Mouse (Mus musculus): ENCODE measurements around the gene Dnajb3. TPM values are rescaled to one million over a fixed set of nuclear protein-coding genes. Genes with fewer than 3 reads are reported as not detected.

Gene Dnajb3
- polyA plus RNA-seq, 1 experiment: 9.8 TPM

- DNase-seq (ENCODE audit: low read depth): no peak
- TF ChIP-seq CTCF (IDR thresholded peaks at IDR 0.05; ENCODE audit: borderline replicate concordance, extremely low read depth, insufficient read depth, insufficient read length) (no peak), POLR2A (IDR thresholded peaks at IDR 0.05; ENCODE audit: borderline replicate concordance, extremely low read depth, insufficient read depth, insufficient read length, poor library complexity, severe bottlenecking) (no peak)
These were observed 16.6 kb upstream of the Dnajb3 start for GRCm38 (mm10) chr1:88222216-88222615.

- TF ChIP-seq CTCF (IDR thresholded peaks at IDR 0.05; ENCODE audit: borderline replicate concordance, extremely low read depth, insufficient read depth, insufficient read length) (no peak), POLR2A (IDR thresholded peaks at IDR 0.05; ENCODE audit: borderline replicate concordance, extremely low read depth, insufficient read depth, insufficient read length, poor library complexity, severe bottlenecking) (no peak)
- DNase-seq (ENCODE audit: low read depth): no peak
These were observed 14.8 kb upstream of the Dnajb3 start for GRCm38 (mm10) chr1:88220336-88220735.

GRCm38 (mm10) chr1:88219054-88219453 lies 13.5 kb upstream of the Dnajb3 start:
- DNase-seq (ENCODE audit: low read depth): no peak
- TF ChIP-seq CTCF (IDR thresholded peaks at IDR 0.05; ENCODE audit: borderline replicate concordance, extremely low read depth, insufficient read depth, insufficient read length): no peak
- no peak for TF ChIP-seq POLR2A (IDR thresholded peaks at IDR 0.05; ENCODE audit: borderline replicate concordance, extremely low read depth, insufficient read depth, insufficient read length, poor library complexity, severe bottlenecking)

DNA sequence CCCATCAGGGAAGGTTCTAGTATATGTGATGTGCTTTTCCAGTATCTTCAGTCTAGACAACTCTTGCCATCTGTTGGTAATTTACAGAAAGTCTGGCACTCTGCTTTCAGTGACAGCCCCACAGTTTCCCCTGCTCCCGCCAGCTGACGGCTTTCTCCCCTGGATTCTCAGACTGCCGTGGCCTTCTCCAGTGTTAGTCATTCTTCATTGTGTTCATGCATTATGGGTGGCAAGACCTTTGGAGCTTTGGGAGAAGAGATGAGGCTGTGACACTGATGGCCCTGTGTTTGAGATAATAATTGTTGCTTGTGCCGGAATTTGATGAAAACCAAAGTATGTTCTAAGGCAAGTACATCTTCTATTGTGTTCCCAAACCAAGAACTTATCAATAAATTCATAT lies 13.0 kb upstream of the Dnajb3 start:
- no peak for TF ChIP-seq CTCF (IDR thresholded peaks at IDR 0.05; ENCODE audit: borderline replicate concordance, extremely low read depth, insufficient read depth, insufficient read length)
- TF ChIP-seq POLR2A (IDR thresholded peaks at IDR 0.05; ENCODE audit: borderline replicate concordance, extremely low read depth, insufficient read depth, insufficient read length, poor library complexity, severe bottlenecking): no peak
- DNase-seq (ENCODE audit: low read depth): no peak

- DNase-seq (ENCODE audit: low read depth): peak; percentile 1
- TF ChIP-seq POLR2A (IDR thresholded peaks at IDR 0.05; ENCODE audit: borderline replicate concordance, extremely low read depth, insufficient read depth, insufficient read length, poor library complexity, severe bottlenecking): no peak
- no peak for TF ChIP-seq CTCF (IDR thresholded peaks at IDR 0.05; ENCODE audit: borderline replicate concordance, extremely low read depth, insufficient read depth, insufficient read length)
These were observed 12.5 kb upstream of the Dnajb3 start for GRCm38 (mm10) chr1:88218051-88218450.

- TF ChIP-seq CTCF (IDR thresholded peaks at IDR 0.05; ENCODE audit: borderline replicate concordance, extremely low read depth, insufficient read depth, insufficient read length) (no peak), POLR2A (IDR thresholded peaks at IDR 0.05; ENCODE audit: borderline replicate concordance, extremely low read depth, insufficient read depth, insufficient read length, poor library complexity, severe bottlenecking) (no peak)
- DNase-seq (ENCODE audit: low read depth): peak; percentile 1
These were observed 12.0 kb upstream of the Dnajb3 start for GRCm38 (mm10) chr1:88217576-88217975.

DNA sequence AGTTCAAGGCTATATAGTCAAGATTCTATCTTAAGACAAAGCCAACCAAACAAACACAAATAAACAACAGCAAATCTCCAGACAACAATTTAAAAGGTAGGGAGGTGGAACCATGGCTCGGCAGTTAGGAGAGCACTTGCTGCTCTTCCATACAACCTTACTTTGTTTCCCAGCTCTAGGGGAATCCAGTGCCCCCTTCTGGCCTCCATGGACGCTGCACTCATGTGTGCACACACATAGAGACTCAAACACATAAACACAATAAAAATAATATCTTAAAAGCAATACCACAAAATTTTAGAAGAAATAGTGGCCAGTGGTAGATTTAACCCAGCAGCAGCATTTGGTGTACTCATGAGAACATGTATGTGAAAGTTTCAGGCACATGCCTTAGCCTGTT lies 11.6 kb upstream of the Dnajb3 start:
- TF ChIP-seq CTCF (IDR thresholded peaks at IDR 0.05; ENCODE audit: borderline replicate concordance, extremely low read depth, insufficient read depth, insufficient read length) (peak; percentile 14; the same call in 1 of the 2 replicates), POLR2A (IDR thresholded peaks at IDR 0.05; ENCODE audit: borderline replicate concordance, extremely low read depth, insufficient read depth, insufficient read length, poor library complexity, severe bottlenecking) (no peak)
- DNase-seq (ENCODE audit: low read depth): peak; percentile 2

DNA sequence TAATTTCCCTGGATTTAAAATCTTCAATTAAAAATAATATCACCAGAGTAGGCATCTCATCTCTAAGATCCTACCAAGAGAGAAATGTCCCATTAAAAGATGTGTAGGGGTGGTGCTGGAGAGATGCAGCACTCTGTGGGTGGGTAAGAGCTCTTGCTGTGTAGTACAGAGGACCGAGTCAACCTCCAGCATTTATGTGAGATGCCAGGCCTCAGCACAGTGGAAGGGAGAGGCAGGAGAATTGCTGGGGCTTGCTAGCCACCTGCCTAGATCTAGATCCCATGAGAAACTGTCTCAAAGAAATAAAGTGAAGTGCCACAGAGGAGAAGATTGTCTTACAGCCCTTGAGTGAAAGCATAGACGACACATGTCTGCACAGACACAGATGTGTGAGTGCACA lies 11.0 kb upstream of the Dnajb3 start:
- peak; percentile 6 for DNase-seq (ENCODE audit: low read depth)
- TF ChIP-seq CTCF (IDR thresholded peaks at IDR 0.05; ENCODE audit: borderline replicate concordance, extremely low read depth, insufficient read depth, insufficient read length) (no peak), POLR2A (IDR thresholded peaks at IDR 0.05; ENCODE audit: borderline replicate concordance, extremely low read depth, insufficient read depth, insufficient read length, poor library complexity, severe bottlenecking) (no peak)

DNA sequence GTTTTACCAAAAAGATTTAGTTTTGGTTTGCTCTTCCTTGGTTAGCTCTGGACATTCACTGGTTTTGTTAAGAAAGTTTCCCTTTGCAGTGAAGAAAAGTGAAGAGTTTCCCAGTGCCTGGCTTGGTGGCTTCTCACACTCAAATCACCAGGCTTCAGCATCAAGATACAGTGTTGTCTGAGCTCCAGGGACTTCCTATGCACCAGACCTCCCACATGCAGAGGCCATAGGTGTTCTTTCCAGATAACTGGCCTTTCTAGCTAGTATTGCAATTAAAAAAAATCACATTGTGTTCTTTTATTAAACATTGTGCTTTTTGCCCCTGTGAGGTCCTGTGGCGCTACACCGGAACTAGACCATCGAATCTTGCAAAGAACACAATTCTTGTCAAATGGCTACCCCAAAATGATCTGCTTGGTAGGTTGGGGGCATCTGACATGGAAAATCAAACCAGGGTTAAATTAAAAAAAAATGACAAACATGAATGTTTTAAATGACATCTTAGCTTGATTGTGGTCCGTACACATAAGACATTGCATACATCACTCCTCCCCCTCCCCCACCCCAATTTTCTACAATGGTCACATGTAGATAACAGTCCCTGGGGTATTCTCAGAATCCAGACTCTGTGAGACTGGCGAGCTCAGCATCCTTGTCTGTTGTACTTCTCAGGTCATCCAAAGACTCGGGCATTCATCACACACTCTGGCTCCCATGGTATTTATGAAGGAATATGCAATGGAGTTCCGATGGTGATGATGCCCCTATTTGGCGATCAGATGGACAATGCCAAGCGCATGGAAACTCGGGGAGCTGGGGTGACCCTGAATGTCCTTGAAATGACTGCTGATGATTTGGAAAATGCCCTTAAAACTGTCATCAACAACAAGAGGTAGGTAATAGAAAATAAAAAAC lies 10.1 kb upstream of the Dnajb3 start:
- peak; percentile 10 for DNase-seq (ENCODE audit: low read depth)
- no peak for TF ChIP-seq CTCF (IDR thresholded peaks at IDR 0.05; ENCODE audit: borderline replicate concordance, extremely low read depth, insufficient read depth, insufficient read length)
- TF ChIP-seq POLR2A (IDR thresholded peaks at IDR 0.05; ENCODE audit: borderline replicate concordance, extremely low read depth, insufficient read depth, insufficient read length, poor library complexity, severe bottlenecking): no peak

DNA sequence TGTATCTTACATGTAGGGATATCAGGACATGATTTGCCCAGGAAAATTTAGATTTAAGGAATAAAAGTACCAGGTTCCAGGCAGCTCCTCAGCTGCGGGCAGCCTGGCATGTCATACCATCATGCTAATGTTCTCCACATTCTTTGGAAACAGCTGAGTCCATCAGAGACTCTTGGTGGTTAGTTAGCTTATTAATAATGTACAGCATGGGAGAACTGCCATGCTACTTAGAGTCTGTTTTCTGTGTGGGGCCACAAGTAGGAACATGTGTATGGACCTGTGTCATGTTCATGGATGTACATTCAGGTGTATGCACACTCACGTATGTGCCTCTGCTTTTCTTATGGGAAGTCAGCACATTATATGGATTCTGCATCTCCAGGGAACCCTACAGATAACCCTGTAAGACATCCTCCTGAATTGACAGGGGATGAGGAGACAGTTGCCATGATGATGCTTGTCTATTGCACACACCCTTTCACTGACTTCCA lies 8.9 kb upstream of the Dnajb3 start:
- TF ChIP-seq CTCF (IDR thresholded peaks at IDR 0.05; ENCODE audit: borderline replicate concordance, extremely low read depth, insufficient read depth, insufficient read length) (no peak), POLR2A (IDR thresholded peaks at IDR 0.05; ENCODE audit: borderline replicate concordance, extremely low read depth, insufficient read depth, insufficient read length, poor library complexity, severe bottlenecking) (no peak)
- DNase-seq (ENCODE audit: low read depth): peak; percentile 2

GRCm38 (mm10) chr1:88213766-88214461 lies 8.3 kb upstream of the Dnajb3 start:
- TF ChIP-seq CTCF (IDR thresholded peaks at IDR 0.05; ENCODE audit: borderline replicate concordance, extremely low read depth, insufficient read depth, insufficient read length): no peak
- no peak for TF ChIP-seq POLR2A (IDR thresholded peaks at IDR 0.05; ENCODE audit: borderline replicate concordance, extremely low read depth, insufficient read depth, insufficient read length, poor library complexity, severe bottlenecking)
- DNase-seq (ENCODE audit: low read depth): peak; percentile 5

Data from brain, embryonic 14.5 days (tissue).